Mouse (Mus musculus): ENCODE data around the gene Sik1. TPM values are rescaled to one million over a fixed set of nuclear protein-coding genes. Genes with fewer than 3 reads are reported as not detected.

Sik1 gene
- polyA plus RNA-seq, 1 experiment from 2014 or later = 16.2 TPM

GRCm38 (mm10) chr17:31841453-31841841 lies 14.2 kb downstream of the Sik1 start:
- no peak for ATAC-seq

GRCm38 (mm10) chr17:31840423-31841003 lies 15.1 kb downstream of the Sik1 start:
- Histone ChIP-seq H3K36me3 (ENCODE audit: control insufficient read depth, insufficient read depth, low read length) (0 out of 2 replicates have a peak, but pooled peaks cover 2% of the 10 kb centered on the region), H3K27me3 (replicated peaks; ENCODE audit: control insufficient read depth, insufficient read depth, low read length) (no peaks in the 10 kb centered on the region), H3K4me3 (ENCODE audit: low read length) (no peak overlapping the region), H3K9me3 (ENCODE audit: control insufficient read depth, low read length) (no peaks in the 10 kb centered on the region), H3K4me1 (ENCODE audit: control insufficient read depth, insufficient read depth, low read depth, low read length) (no peaks in the 10 kb centered on the region; the same call in 1 of the 2 replicates), H3K9ac (ENCODE audit: low read depth, low read length) (no peak overlapping the region), H3K4me2 (ENCODE audit: low read length) (no peak overlapping the region), H3K27ac (ENCODE audit: low read depth, low read length) (no peak overlapping the region)
- WGBS = 65% methylated on average over 6 of the region's 6 CpGs
- ATAC-seq = no peak

More at GRCm38 (mm10) chr17:31841453-31841841, 14.2 kb downstream of the Sik1 start:
- H3K36me3 ChIP-seq (ENCODE audit: control insufficient read depth, insufficient read depth, low read length) = peaks cover 6% of the 10 kb centered on the region
- no peak overlapping the region for H3K4me3 ChIP-seq (ENCODE audit: low read length)
- 82% methylated on average over 3 of the region's 3 CpGs for WGBS
- no peak overlapping the region for H3K9ac ChIP-seq (ENCODE audit: low read depth, low read length)
- no peaks in the 10 kb centered on the region for H3K27me3 ChIP-seq (replicated peaks; ENCODE audit: control insufficient read depth, insufficient read depth, low read length)
- no peak overlapping the region for H3K27ac ChIP-seq (ENCODE audit: low read depth, low read length)
- H3K9me3 ChIP-seq (ENCODE audit: control insufficient read depth, low read length) = no peaks in the 10 kb centered on the region
- no peak overlapping the region for H3K4me2 ChIP-seq (ENCODE audit: low read length)
- no peaks in the 10 kb centered on the region; the same call in 1 of the 2 replicates for H3K4me1 ChIP-seq (ENCODE audit: control insufficient read depth, insufficient read depth, low read depth, low read length)

GRCm38 (mm10) chr17:31836772-31837171 lies 18.8 kb downstream of the Sik1 start:
- H3K4me2 ChIP-seq (ENCODE audit: low read length) = no peak overlapping the region
- H3K9ac ChIP-seq (ENCODE audit: low read depth, low read length) = no peak overlapping the region
- peaks cover 2% of the 10 kb centered on the region for H3K4me1 ChIP-seq (ENCODE audit: control insufficient read depth, insufficient read depth, low read depth, low read length)
- H3K36me3 ChIP-seq (ENCODE audit: control insufficient read depth, insufficient read depth, low read length) = no peaks in the 10 kb centered on the region
- H3K9me3 ChIP-seq (ENCODE audit: control insufficient read depth, low read length) = no peaks in the 10 kb centered on the region
- no peak for ATAC-seq
- H3K4me3 ChIP-seq (ENCODE audit: low read length) = no peak overlapping the region
- no peaks in the 10 kb centered on the region; the same call in 1 of the 2 replicates for H3K27me3 ChIP-seq (replicated peaks; ENCODE audit: control insufficient read depth, insufficient read depth, low read length)
- no peak overlapping the region for H3K27ac ChIP-seq (ENCODE audit: low read depth, low read length)
- 63% methylated on average over 7 of the region's 7 CpGs for WGBS

GRCm38 (mm10) chr17:31836264-31836607 lies 19.4 kb downstream of the Sik1 start:
- Histone ChIP-seq H3K27me3 (replicated peaks; ENCODE audit: control insufficient read depth, insufficient read depth, low read length) (no peaks in the 10 kb centered on the region; the same call in 1 of the 2 replicates), H3K4me2 (ENCODE audit: low read length) (no peak overlapping the region), H3K9ac (ENCODE audit: low read depth, low read length) (no peak overlapping the region), H3K9me3 (ENCODE audit: control insufficient read depth, low read length) (no peaks in the 10 kb centered on the region), H3K4me3 (ENCODE audit: low read length) (no peak overlapping the region), H3K27ac (ENCODE audit: low read depth, low read length) (no peak overlapping the region), H3K4me1 (ENCODE audit: control insufficient read depth, insufficient read depth, low read depth, low read length) (peaks cover 2% of the 10 kb centered on the region), H3K36me3 (ENCODE audit: control insufficient read depth, insufficient read depth, low read length) (no peaks in the 10 kb centered on the region)
- no peak for ATAC-seq
- 72% methylated on average over 2 of the region's 2 CpGs for WGBS

GRCm38 (mm10) chr17:31835528-31836263 lies 19.9 kb downstream of the Sik1 start:
- no peak overlapping the region for H3K4me3 ChIP-seq (ENCODE audit: low read length)
- H3K4me1 ChIP-seq (ENCODE audit: control insufficient read depth, insufficient read depth, low read depth, low read length) = peaks cover 2% of the 10 kb centered on the region
- H3K27ac ChIP-seq (ENCODE audit: low read depth, low read length) = no peak overlapping the region
- no peak overlapping the region for H3K9ac ChIP-seq (ENCODE audit: low read depth, low read length)
- ATAC-seq = no peak
- H3K36me3 ChIP-seq (ENCODE audit: control insufficient read depth, insufficient read depth, low read length) = no peaks in the 10 kb centered on the region
- H3K9me3 ChIP-seq (ENCODE audit: control insufficient read depth, low read length) = no peaks in the 10 kb centered on the region
- 95% methylated on average over 11 of the region's 11 CpGs for WGBS
- H3K4me2 ChIP-seq (ENCODE audit: low read length) = no peak overlapping the region
- H3K27me3 ChIP-seq (replicated peaks; ENCODE audit: control insufficient read depth, insufficient read depth, low read length) = no peaks in the 10 kb centered on the region; the same call in 1 of the 2 replicates

- no peak; the same call in 1 of the 2 replicates for ATAC-seq
- Histone ChIP-seq H3K9me3 (ENCODE audit: control insufficient read depth, low read length) (no peaks in the 10 kb centered on the region), H3K27ac (ENCODE audit: low read depth, low read length) (no peak overlapping the region), H3K4me2 (ENCODE audit: low read length) (no peak overlapping the region), H3K36me3 (ENCODE audit: control insufficient read depth, insufficient read depth, low read length) (no peaks in the 10 kb centered on the region), H3K4me3 (ENCODE audit: low read length) (no peak overlapping the region), H3K27me3 (replicated peaks; ENCODE audit: control insufficient read depth, insufficient read depth, low read length) (no peaks in the 10 kb centered on the region; the same call in 1 of the 2 replicates), H3K4me1 (ENCODE audit: control insufficient read depth, insufficient read depth, low read depth, low read length) (peaks cover 2% of the 10 kb centered on the region), H3K9ac (ENCODE audit: low read depth, low read length) (no peak overlapping the region)
- WGBS = 89% methylated on average over 6 of the region's 6 CpGs
Measured at GRCm38 (mm10) chr17:31834320-31835065, 21.1 kb downstream of the Sik1 start.

GRCm38 (mm10) chr17:31833752-31834151 lies 21.9 kb downstream of the Sik1 start:
- H3K27ac ChIP-seq (ENCODE audit: low read depth, low read length) = no peak overlapping the region
- ATAC-seq = no peak
- WGBS = 30% methylated on average over 6 of the region's 7 CpGs

GRCm38 (mm10) chr17:31832577-31832964 lies 23.0 kb downstream of the Sik1 start:
- Histone ChIP-seq H3K4me1 (ENCODE audit: control insufficient read depth, insufficient read depth, low read depth, low read length) (peaks cover 8% of the 10 kb centered on the region), H3K9ac (ENCODE audit: low read depth, low read length) (no peak overlapping the region), H3K4me3 (ENCODE audit: low read length) (no peak overlapping the region), H3K27me3 (replicated peaks; ENCODE audit: control insufficient read depth, insufficient read depth, low read length) (no peaks in the 10 kb centered on the region; the same call in 1 of the 2 replicates), H3K9me3 (ENCODE audit: control insufficient read depth, low read length) (no peaks in the 10 kb centered on the region), H3K4me2 (ENCODE audit: low read length) (no peak overlapping the region), H3K27ac (ENCODE audit: low read depth, low read length) (no peak overlapping the region), H3K36me3 (ENCODE audit: control insufficient read depth, insufficient read depth, low read length) (no peaks in the 10 kb centered on the region)
- no peak for ATAC-seq
- 92% methylated on average over 9 of the region's 9 CpGs for WGBS

More at GRCm38 (mm10) chr17:31833752-31834151, 21.9 kb downstream of the Sik1 start:
- Histone ChIP-seq H3K4me3 (ENCODE audit: low read length) (no peak overlapping the region), H3K9me3 (ENCODE audit: control insufficient read depth, low read length) (no peaks in the 10 kb centered on the region), H3K27me3 (replicated peaks; ENCODE audit: control insufficient read depth, insufficient read depth, low read length) (no peaks in the 10 kb centered on the region; the same call in 1 of the 2 replicates), H3K36me3 (ENCODE audit: control insufficient read depth, insufficient read depth, low read length) (no peaks in the 10 kb centered on the region), H3K4me1 (ENCODE audit: control insufficient read depth, insufficient read depth, low read depth, low read length) (peaks cover 2% of the 10 kb centered on the region), H3K9ac (ENCODE audit: low read depth, low read length) (no peak overlapping the region; the same call in 1 of the 2 replicates), H3K4me2 (ENCODE audit: low read length) (no peak overlapping the region)

Measured in hindbrain, embryonic 16.5 days (tissue).